Mouse (Mus musculus) Patski (cell line): ENCODE results near the gene Micall1. TPM values are rescaled to one million over a fixed set of nuclear protein-coding genes. Genes with fewer than 3 reads are reported as not detected.
A peak's percentile ranks its signal among the peaks of the same experiment; 100 is the strongest.

Experiments used
- ATAC-seq: fragments of 100-300 bp; one replicate; pipeline ENCODE4 v1.8.0; 2021
- CTCF ChIA-PET: fragments of 350-600 bp; sonication (Branson Sonifier 250); formaldehyde crosslinking; loops from one replicate; lab custom pipeline; 2022; ENCODE audit warnings: inconsistent platforms; lab: Charles Lee
- POLR2A ChIA-PET: fragments of 350-600 bp; sonication (Branson Sonifier 250); formaldehyde crosslinking; loops from one replicate; lab custom pipeline; 2022; ENCODE audit warnings: antibody characterized with exemption, inconsistent platforms; lab: Charles Lee
- DNase-seq: peaks from one replicate; pipeline ENCODE4 v3.0.0-alpha.2; 2011; ENCODE audit warnings: low read depth, low spot score
- H3K27me3 ChIP-seq: fragments of 371-371 bp; one replicate; pipeline ENCODE4 v1.5.1; 2021
- CTCF ChIP-seq: fragments of 100-300 bp; IDR thresholded peaks from one replicate; pipeline ENCODE4 v1.5.1; 2021
- in situ Hi-C: fragments of 300-500 bp; cut with MboI; formaldehyde crosslinking; loops from 3 replicates; pipeline ENCODE4 v1.11.1; 2018; ENCODE audit warnings: low pct_unique_long_range_greater_than_20kb, mixed read lengths
- polyA plus RNA-seq: library from polyadenylated mRNA; unstranded; gene quantifications from one replicate; pipeline ENCODE4 v1.2.3, GENCODE M21; 2021

The Micall1 gene
- polyA plus RNA-seq, 1 experiment from 2014 or later: 43.0 TPM

DNA sequence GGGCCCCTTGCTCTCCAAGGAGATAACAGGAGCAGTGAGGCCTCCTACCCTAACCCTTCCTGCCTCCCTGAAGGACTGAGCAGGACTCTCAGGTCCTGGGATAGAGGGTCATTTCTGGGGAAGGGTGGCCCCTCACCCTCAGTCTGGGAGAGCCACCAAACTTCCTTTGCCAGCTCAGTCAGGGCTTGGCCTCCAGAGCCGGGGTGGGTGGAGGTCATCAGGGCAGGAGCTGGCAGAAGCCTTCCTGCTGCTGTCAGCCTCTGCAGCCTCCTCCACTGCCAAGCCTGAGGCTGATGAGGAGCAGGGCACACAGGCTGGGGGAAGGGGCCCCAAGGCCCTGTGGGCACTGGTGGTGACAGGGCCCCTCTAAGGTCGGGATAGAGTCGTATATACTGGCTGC lies 46.9 kb downstream of the Micall1 start:
- H3K27me3 ChIP-seq: no peaks in the 10 kb centered on the region
- POLR2A ChIA-PET: no interaction called here
- no peak for DNase-seq
- no peak for TF ChIP-seq CTCF
- ATAC-seq: no peak
- in situ Hi-C loops: no loop called here
- CTCF ChIA-PET: no interaction called here

DNA sequence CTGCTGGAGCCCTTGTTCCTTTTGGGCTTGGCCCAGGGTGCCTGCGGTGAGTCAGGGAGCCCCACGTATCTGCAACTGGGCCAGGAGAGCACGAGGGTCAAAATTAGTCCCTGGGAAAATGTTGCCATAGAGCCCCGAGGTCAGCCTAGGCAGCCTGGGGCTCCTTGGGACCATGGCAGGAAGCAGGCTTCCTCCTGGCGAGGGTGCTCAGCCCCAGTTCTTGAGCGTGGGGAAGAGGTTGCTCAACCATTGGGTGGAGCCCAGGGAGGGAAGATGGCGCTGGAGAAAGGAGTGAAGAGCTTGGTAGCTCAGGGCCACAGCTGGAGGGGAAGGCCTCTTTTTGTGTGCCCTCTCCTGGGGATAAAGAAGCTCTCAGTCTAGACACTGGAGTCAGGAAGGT lies 53.6 kb downstream of the Micall1 start:
- ChIA-PET POLR2A (no interaction called here), CTCF (no interaction called here)
- TF ChIP-seq CTCF: no peak
- in situ Hi-C loops: no loop called here
- DNase-seq: no peak
- ATAC-seq: no peak
- peaks cover 7% of the 10 kb centered on the region for H3K27me3 ChIP-seq

- POLR2A ChIA-PET: no interaction called here
- DNase-seq: no peak
- CTCF ChIA-PET: no interaction called here
- no peak for ATAC-seq
- in situ Hi-C loops: no loop called here
- TF ChIP-seq CTCF: no peak
- peaks cover 7% of the 10 kb centered on the region for H3K27me3 ChIP-seq
Measured at GRCm38 (mm10) chr15:79162822-79163221, 54.1 kb downstream of the Micall1 start.

DNA sequence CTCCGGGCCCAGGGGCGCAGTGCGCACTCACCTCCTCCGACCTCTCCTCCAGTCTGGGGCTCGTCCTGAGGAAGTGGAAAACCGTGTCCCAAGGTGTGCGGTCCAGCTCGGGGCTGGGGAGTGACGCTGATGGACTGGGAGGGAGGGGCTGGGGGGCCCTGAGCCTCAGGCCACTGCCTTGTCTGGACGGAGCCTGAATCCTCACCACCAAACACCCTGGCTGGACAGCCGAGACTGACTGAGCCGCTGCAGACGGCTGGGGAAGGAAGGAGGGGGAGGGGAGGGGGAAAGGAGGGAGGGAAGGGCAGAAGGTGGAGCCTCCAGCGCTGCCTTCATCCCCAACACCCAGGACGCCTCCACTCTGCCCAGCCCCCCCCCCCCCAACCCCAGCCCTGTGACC lies 55.6 kb downstream of the Micall1 start:
- DNase-seq (no peak), ATAC-seq (no peak)
- POLR2A ChIA-PET: no interaction called here

DNA sequence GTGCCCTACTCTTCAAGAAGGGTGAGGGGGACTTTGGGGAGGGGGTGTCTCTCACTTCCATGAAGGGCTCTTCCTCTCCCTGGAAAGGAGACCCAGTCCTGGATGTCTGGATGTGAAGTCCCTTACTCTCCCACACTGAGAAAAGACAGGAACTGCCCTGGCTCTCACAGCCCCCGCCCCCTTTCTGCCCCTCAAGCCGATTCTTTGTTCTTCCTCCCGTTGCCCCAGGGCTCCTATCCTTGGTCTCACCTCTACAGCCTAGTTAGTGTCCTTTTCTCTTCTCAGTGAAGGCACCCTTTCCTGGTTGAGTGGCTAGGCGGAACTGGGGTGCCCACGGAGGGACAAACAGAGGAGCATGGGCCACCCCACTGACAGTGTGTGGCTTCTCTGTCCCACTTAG lies 56.4 kb downstream of the Micall1 start, which contains the start of gene Sox10:
Sox10 (minus strand) TSS at position 101 of the 400 bp plus-strand sequence.
- H3K27me3 ChIP-seq: peaks cover 7% of the 10 kb centered on the region
- in situ Hi-C loops: no loop called here
- no peak for TF ChIP-seq CTCF
- ATAC-seq: no peak
- no peak for DNase-seq
- CTCF ChIA-PET: no interaction called here
- POLR2A ChIA-PET: no interaction called here

More for the DNA sequence above, 55.6 kb downstream of the Micall1 start:
- H3K27me3 ChIP-seq: peaks cover 7% of the 10 kb centered on the region
- CTCF ChIA-PET: no interaction called here
- in situ Hi-C loops: no loop called here
- TF ChIP-seq CTCF: no peak

GRCm38 (mm10) chr15:79166712-79167111 lies 58.0 kb downstream of the Micall1 start:
- TF ChIP-seq CTCF: no peak
- in situ Hi-C loops: no loop called here
- no peak for DNase-seq
- peaks cover 7% of the 10 kb centered on the region for H3K27me3 ChIP-seq
- CTCF ChIA-PET: no interaction called here
- no peak for ATAC-seq
- POLR2A ChIA-PET: no interaction called here

GRCm38 (mm10) chr15:79176905-79177304 lies 68.2 kb downstream of the Micall1 start:
- CTCF ChIA-PET: no interaction called here
- POLR2A ChIA-PET: interaction anchor here (0.6 to 1.3 kb wide), 2 partner anchors 10 to 23 kb away, joined by 3 read pairs; no protein-coding TSS in a partner anchor

DNA sequence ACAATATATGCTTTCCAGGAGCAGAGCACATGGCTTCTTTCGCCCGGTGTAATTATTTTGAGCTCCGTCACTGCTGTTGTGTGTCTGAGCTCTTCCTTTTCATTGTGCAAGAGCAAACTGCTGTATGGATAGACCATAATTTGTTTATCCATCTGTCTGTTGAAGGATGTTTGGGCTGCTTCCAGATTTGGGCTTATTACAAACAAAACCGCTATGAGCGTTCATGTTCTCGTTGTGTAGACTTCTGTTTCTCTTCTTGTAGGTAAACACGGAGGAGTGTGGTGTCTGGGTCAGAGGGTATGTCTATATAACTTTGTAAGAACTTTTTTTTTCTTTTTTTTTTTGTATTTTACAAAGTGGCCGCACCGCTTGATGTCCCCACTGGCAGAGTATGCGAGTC lies 76.5 kb downstream of the Micall1 start:
- TF ChIP-seq CTCF: no peak
- H3K27me3 ChIP-seq: peaks cover 11% of the 10 kb centered on the region
- CTCF ChIA-PET: no interaction called here
- DNase-seq (no peak), ATAC-seq (no peak)
- in situ Hi-C loops: no loop called here
- POLR2A ChIA-PET: no interaction called here

More at GRCm38 (mm10) chr15:79176905-79177304, 68.2 kb downstream of the Micall1 start:
- TF ChIP-seq CTCF: no peak
- ATAC-seq (peak; percentile 54), DNase-seq (peak; percentile 80)
- in situ Hi-C loops: no loop called here
- peaks cover 4% of the 10 kb centered on the region for H3K27me3 ChIP-seq

Other genes starting within 250 kb of the Micall1 start
- gene Gga1, start 231.7 kb upstream of the Micall1 start, polyA plus RNA-seq: 60.7 TPM
- gene Gm49510, start 209.2 kb upstream of the Micall1 start, polyA plus RNA-seq: 0.14 TPM
- gene Sh3bp1, start 209.1 kb upstream of the Micall1 start, polyA plus RNA-seq: 13.6 TPM
- gene Pdxp, start 195.0 kb upstream of the Micall1 start, polyA plus RNA-seq: 10.6 TPM
- gene Lgals1, start 182.2 kb upstream of the Micall1 start, polyA plus RNA-seq: 2,052 TPM
- 46.7 TPM for gene Nol12, start 174.0 kb upstream of the Micall1 start, polyA plus RNA-seq
- gene Triobp, start 161.2 kb upstream of the Micall1 start, polyA plus RNA-seq: 135 TPM
- 95.5 TPM for gene H1f0, start 80.4 kb upstream of the Micall1 start, polyA plus RNA-seq
- 0.12 TPM for gene Galr3, start 67.0 kb upstream of the Micall1 start, polyA plus RNA-seq
- gene Ankrd54, start 46.0 kb upstream of the Micall1 start, polyA plus RNA-seq: 40.0 TPM
- gene Eif3l, start 33.7 kb upstream of the Micall1 start, polyA plus RNA-seq: 220 TPM
- 178 TPM for gene Polr2f, start 32.1 kb downstream of the Micall1 start, polyA plus RNA-seq
- gene 1700088E04Rik, start 32.4 kb downstream of the Micall1 start, polyA plus RNA-seq: 34.2 TPM
- gene Sox10, start 56.3 kb downstream of the Micall1 start, polyA plus RNA-seq: not detected
- gene Pick1, start 120.3 kb downstream of the Micall1 start, polyA plus RNA-seq: 43.1 TPM
- 3.5 TPM for gene Gm49486, start 120.5 kb downstream of the Micall1 start, polyA plus RNA-seq
- gene Slc16a8, start 145.9 kb downstream of the Micall1 start, polyA plus RNA-seq: 4.0 TPM
- 75.9 TPM for gene Baiap2l2, start 176.6 kb downstream of the Micall1 start, polyA plus RNA-seq
- gene Pla2g6, start 219.5 kb downstream of the Micall1 start, polyA plus RNA-seq: 32.8 TPM
- 47.8 TPM for gene Maff, start 237.7 kb downstream of the Micall1 start, polyA plus RNA-seq